Mouse (Mus musculus): Measurements from ENCODE around the gene Arfgap2. TPM values are rescaled to one million over a fixed set of nuclear protein-coding genes. Genes with fewer than 3 reads are reported as not detected.

Gene Arfgap2
- polyA plus RNA-seq, 1 experiment: 38.4 TPM

GRCm38 (mm10) chr2:91324346-91324745 is 59.6 kb downstream of the Arfgap2 start:
- DNase-seq: no peak
- H3K27me3 ChIP-seq (replicated peaks; ENCODE audit: control insufficient read depth, insufficient read depth, low read length): no peaks in the 10 kb centered on the region
- TF ChIP-seq CTCF (conservative IDR thresholded peaks at IDR 0.05; ENCODE audit: insufficient read depth, insufficient read length, low read depth, low read length) (no peak), POLR2A (IDR thresholded peaks at IDR 0.05; ENCODE audit: low read depth, low read length) (no peak)
- H3K4me1 ChIP-seq (ENCODE audit: control insufficient read depth, insufficient read depth, low read length): peaks cover 7% of the 10 kb centered on the region
- WGBS: 67% methylated on average over 1 of the region's 1 CpGs
- H3K36me3 ChIP-seq (ENCODE audit: control insufficient read depth, insufficient read depth, low read length): no peaks in the 10 kb centered on the region
- H3K27ac ChIP-seq (ENCODE audit: insufficient read depth, low read depth, low read length): no peak overlapping the region
- no peak overlapping the region for H3K4me3 ChIP-seq (ENCODE audit: insufficient read depth, low read depth, low read length)

GRCm38 (mm10) chr2:91324761-91325421 is 60.1 kb downstream of the Arfgap2 start:
- Histone ChIP-seq H3K36me3 (ENCODE audit: control insufficient read depth, insufficient read depth, low read length) (no peaks in the 10 kb centered on the region), H3K27ac (ENCODE audit: insufficient read depth, low read depth, low read length) (no peak overlapping the region), H3K4me1 (ENCODE audit: control insufficient read depth, insufficient read depth, low read length) (peaks cover 7% of the 10 kb centered on the region), H3K4me3 (ENCODE audit: insufficient read depth, low read depth, low read length) (no peak overlapping the region), H3K27me3 (replicated peaks; ENCODE audit: control insufficient read depth, insufficient read depth, low read length) (no peaks in the 10 kb centered on the region)
- WGBS: 53% methylated on average over 15 of the region's 15 CpGs
- TF ChIP-seq CTCF (conservative IDR thresholded peaks at IDR 0.05; ENCODE audit: insufficient read depth, insufficient read length, low read depth, low read length): no peak
- TF ChIP-seq POLR2A (IDR thresholded peaks at IDR 0.05; ENCODE audit: low read depth, low read length): no peak
- peak; percentile 28 for DNase-seq

Other genes starting within 250 kb of the Arfgap2 start
- gene Rapsn, start 229.4 kb upstream of the Arfgap2 start, polyA plus RNA-seq (2012; rRNA removed): 7.0 TPM in 2 replicates
- 114 and 127 TPM in 2 replicates for gene Psmc3, start 211.0 kb upstream of the Arfgap2 start, polyA plus RNA-seq (2012; rRNA removed)
- 87.2 and 103 TPM in 2 replicates for gene Slc39a13, start 194.6 kb upstream of the Arfgap2 start, polyA plus RNA-seq (2012; rRNA removed)
- 12.9 and 17.4 TPM in 2 replicates for gene Spi1, start 182.6 kb upstream of the Arfgap2 start, polyA plus RNA-seq (2012; rRNA removed)
- gene Mybpc3, start 146.8 kb upstream of the Arfgap2 start, polyA plus RNA-seq (2012; rRNA removed): 0.14 and 0.24 TPM in 2 replicates
- gene Madd, start 81.1 kb upstream of the Arfgap2 start, polyA plus RNA-seq (2012; rRNA removed): 12.7 and 14.7 TPM in 2 replicates
- 92.2 and 106 TPM in 2 replicates for gene Nr1h3, start 62.1 kb upstream of the Arfgap2 start, polyA plus RNA-seq (2012; rRNA removed)
- 27.0 and 31.7 TPM in 2 replicates for gene Acp2, start 62.1 kb upstream of the Arfgap2 start, polyA plus RNA-seq (2012; rRNA removed)
- 11.5 and 11.7 TPM in 2 replicates for gene Ddb2, start 28.0 kb upstream of the Arfgap2 start, polyA plus RNA-seq (2012; rRNA removed)
- 30.2 and 33.3 TPM in 2 replicates for gene Pacsin3, start 9.0 kb upstream of the Arfgap2 start, polyA plus RNA-seq (2012; rRNA removed)
- gene 1110051M20Rik, start 179.7 kb downstream of the Arfgap2 start, polyA plus RNA-seq (2012; rRNA removed): 35.0 and 36.7 TPM in 2 replicates
- gene Lrp4, start 192.5 kb downstream of the Arfgap2 start, polyA plus RNA-seq (2012; rRNA removed): 8.6 and 10.3 TPM in 2 replicates